Mouse (Mus musculus) lung, postnatal 25 days (tissue): ENCODE data around the gene Lpcat2.

ENCODE experiments used
- DNase-seq: peaks from one replicate; pipeline ENCODE4 v3.0.0; 2022; ENCODE audit warnings: low spot score

The Lpcat2 gene

DNA sequence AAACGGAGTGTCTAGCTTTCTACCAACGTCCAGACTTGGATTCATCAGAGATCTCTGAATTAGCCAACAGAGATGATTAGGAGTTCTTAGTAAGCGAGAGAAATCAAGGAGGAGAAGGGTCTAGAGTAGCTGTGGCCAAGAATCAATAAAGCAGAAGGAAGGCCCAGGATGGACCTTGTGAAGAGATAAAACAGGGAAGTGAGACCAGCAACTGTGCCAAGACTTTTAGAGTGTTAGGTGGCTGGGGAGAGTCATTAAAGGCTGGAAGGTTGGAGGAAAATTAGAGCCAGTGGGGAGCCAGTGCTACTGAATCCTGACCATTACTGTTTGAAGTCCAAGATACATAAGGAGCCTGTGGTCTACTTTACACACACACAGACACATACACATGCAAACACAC lies 56.3 kb downstream of the Lpcat2 start:
- DNase-seq = no peak

DNA sequence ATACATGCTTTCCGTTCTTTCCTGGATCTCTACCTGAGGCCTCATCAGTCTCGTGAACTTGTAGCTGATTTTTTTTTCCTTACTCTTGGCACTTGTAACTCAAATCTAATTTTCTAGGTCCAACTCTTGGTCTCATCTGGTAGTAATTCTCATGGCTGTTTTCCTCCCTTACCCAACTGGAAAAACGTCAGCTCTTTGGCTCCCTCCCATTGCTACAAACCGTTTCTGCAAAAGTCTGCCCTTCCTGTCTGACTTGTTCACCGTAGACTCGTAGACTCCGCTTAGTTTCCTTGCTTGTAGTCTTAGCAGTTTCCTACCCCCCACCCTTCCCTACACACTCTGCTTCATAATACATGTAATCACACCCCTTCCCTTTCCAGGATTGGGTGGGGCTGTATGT lies 58.3 kb downstream of the Lpcat2 start:
- no peak for DNase-seq

DNA sequence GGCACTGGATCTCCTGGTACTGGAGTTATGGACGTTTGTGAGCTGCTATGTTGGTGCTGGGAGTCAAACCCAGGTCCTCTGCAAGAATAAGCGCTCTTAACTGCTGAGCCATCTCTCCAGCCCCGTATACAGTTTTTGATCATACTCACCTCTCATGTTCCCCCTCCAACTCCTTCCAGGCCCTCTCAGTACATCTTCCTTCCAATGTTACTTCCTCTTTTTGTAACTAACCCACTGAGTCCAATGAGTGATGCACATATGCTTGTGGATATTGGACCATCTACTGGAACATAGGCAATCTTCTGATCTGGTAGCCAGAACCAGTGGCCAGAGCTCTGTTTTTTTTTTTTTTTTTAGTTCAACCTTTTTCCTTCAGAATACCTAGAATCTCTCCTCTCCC lies 60.9 kb downstream of the Lpcat2 start:
- DNase-seq = no peak

DNA sequence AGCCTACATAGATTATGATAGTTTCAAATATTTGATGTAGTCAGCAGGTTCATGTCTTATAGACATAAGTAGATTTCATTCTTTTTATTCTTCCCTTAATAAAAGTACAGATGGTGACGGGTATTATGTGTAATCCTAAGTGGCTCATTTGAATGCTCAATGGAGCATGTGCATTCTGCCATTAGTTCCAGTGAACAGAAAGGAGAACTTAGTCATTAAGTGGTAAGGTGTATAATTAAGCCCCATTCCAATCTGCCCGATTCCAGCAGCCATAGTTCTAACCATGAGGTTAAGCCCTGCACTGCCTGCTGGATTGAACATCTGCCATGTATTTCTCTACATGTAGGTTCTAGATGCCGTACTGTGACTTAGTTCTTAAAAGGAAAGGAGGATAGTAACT lies 66.6 kb downstream of the Lpcat2 start:
- DNase-seq = no peak

DNA sequence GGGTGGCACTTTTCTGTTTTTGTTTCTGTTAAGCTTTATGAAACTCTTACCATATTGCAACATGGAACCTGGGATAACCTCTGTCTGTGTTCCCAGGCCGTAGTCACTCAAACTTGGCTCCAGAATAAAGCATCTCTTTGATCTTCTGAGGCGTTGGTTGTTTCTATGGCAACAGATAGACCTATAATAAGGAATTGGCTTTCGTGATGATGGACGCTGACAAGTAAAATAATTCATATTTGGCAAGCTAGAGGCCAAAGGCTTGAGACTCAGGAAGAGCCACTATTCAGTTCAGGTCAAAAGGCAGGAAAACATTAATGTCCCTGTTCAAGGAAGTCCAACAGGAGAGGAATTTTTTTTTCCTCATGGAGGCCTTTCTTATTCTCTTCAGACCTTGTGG lies 73.8 kb downstream of the Lpcat2 start:
- no peak for DNase-seq

DNA sequence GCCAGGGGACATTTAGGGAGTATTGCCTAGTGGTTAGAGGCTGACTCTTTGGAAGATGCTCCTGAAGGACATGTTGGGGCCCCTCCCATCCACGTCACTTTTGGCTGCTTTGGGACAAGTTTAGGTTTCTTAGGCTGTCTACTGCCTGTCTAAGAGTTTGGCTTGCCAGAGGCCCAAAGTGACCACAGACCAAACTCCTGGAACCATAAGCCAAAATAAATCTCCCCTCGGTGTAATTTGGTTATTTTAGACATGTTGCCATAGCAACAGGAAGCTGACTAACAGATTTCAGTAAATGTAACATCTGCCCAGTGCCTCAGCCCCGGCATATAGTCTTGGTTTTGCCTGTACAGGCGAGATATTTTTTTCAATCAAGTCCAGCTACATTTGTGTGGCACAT lies 82.9 kb downstream of the Lpcat2 start:
- no peak for DNase-seq

DNA sequence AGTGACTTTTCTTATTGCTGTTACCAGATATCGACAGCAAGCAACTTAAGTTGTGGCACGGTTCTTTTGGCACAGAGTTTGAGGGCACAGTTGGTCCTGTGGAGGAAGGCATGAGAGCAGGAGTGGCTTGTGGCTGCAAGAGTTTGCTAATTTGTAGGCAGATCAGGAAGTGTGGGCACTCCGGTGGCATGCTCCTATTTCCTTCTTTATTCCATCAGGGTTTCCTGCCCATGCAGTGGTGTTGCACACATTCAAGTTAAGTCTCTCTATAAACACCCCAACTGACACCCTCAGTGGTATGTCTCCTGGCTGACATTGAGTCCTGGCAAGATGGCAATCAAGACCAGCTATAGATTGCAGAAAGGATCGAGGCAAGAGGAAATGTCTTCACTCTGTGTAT lies 93.9 kb downstream of the Lpcat2 start:
- DNase-seq = no peak

DNA sequence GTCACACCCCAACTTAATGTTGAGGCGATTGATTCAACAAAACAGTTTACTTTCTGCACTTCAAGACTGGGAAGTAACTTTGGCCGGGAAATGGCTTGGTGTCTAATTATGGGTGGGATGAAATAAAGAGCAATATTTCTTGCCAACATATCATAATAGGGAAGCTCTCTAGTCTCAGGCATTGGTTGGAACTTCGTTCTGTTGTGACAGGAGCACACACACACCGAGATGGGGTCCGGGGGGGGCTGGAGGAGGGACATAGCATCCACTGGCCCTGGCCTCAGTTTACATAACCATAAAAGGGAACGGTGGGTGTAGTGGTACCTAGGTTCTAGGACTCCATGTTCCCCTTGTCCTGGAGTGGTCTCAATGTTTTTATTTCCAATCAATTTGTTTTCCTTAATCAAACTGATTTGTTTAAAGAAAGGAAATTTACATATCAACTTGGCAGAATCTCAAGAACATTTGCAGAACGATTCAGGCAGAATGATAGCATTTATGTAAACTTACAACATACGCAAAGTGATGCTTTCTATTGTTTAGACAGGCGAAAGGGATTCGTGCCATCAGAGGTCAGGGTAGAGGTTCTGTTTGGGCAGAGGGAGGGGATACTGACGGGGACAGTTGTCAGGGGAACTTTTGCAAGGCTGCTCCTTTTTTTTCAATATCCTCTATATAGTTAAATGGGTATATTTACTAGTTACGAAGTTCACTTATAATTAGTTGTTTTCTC lies 95.7 kb downstream of the Lpcat2 start:
- no peak for DNase-seq

DNA sequence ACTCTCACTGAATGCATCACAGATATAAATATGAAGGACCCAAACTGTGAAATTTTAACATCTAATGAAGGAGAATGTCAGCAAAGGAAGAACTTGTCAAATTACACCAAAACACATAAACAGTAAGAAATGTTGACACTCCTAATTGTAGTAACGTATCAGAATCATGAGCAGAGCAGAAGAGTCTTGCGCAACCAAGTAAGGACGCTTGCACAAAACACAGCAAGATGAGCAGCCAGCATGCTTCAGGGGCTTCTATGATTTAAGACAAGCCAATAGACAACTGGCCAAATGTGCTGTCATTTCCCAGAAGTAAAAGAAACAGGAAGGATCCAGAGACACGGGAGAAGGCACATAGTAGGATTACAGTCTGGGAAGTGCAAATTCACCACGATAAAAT lies 98.9 kb downstream of the Lpcat2 start:
- DNase-seq = no peak

DNA sequence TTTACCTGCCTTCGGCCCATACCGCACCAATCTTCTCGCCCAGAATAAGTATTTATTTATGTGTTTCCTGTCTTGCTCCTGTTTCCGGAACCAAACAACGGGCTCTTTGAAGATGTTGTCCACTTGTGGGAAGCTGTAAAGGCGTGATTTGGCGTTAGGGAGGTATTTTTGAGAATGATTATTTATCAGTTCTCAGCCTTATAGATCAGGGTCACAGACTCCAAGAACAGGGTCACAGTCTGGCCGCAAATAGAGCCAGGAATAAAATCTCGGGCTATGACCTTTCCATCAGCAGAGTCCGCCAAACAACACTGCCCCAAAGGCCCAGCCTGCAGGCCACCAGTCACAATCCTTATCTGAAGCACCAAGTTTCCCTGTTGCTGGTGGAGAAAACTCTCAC lies 104.6 kb downstream of the Lpcat2 start, which contains the start of gene Slc6a2:
Gene Slc6a2 (plus strand): TSS at position 301 of the 400 bp plus-strand sequence.
- DNase-seq = no peak

DNA sequence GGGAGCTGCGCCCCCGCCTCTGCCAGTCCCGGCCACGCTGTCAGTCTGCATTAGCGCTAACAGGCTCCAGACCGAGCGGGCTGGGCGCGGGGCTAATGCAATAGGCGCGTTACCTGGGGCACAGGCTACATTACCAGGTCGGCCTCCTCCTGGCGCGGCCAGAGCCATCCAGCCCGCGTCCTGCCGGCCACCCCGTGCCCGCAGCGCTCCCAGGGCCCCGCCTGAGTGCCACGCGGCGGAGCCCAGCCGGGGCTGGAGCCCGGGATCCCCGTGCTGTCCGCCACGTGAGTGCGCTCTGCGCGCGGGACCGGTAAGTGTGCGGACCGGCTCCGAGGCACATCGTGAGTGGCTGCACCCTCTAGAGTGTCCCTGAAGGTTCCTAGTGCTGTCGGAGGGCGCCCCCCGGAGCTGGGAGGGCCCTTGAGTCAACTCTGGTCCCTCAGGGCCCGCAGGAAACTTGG lies 105.3 kb downstream of the Lpcat2 start:
- no peak for DNase-seq

DNA sequence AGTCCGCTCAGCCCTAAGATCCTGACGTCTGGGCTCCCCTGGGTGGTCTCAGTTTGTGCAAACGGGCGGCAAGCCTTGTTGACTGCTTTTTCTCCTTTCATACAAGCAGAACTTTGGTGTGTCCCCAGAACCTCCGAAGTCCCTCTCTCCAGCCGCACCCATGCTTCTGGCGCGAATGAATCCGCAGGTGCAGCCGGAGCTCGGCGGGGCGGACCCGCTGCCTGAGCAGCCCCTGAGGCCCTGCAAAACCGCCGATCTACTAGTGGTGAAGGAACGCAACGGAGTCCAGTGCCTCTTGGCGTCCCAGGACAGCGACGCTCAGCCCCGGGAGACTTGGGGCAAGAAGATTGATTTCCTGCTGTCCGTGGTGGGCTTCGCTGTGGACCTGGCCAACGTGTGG lies 105.9 kb downstream of the Lpcat2 start:
- no peak for DNase-seq

DNA sequence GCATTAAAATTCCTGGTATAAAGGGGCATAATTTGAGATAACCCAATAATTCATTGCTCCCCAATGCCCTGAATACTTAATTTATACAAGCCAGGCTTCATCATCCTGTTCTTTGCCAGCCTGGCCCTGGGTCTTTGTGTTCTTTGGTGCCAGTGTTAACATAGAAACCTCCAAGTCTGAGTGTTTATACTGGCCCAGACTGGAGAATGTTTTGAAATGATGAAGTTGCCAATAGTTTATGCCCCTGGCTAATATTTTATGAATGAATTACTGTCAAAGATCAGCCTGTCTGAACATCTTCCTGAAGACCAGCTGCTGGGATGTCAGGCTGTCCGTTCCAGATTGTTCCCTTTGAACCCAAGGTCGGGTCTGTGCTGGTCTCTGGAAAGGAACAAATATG lies 109.4 kb downstream of the Lpcat2 start:
- DNase-seq = no peak
